Mouse (Mus musculus) C2C12 (cell line): ENCODE data around the gene Hmgb1.

Experiments used
- CTCF ChIP-seq: IDR thresholded peaks from one replicate; pipeline ENCODE4 v1.5.1; 2011; ENCODE audit not compliant: control insufficient read depth, insufficient read depth, insufficient read length
- MYOD1 ChIP-seq: IDR thresholded peaks from one replicate; pipeline ENCODE4 v1.6.1; 2011; ENCODE audit warnings: low read depth; ENCODE audit not compliant: control insufficient read depth, insufficient read length
- MYOG ChIP-seq: IDR thresholded peaks from one replicate; pipeline ENCODE4 v1.6.1; 2011; ENCODE audit not compliant: control insufficient read depth, insufficient read length; ENCODE audit errors: extremely low read depth

DNA sequence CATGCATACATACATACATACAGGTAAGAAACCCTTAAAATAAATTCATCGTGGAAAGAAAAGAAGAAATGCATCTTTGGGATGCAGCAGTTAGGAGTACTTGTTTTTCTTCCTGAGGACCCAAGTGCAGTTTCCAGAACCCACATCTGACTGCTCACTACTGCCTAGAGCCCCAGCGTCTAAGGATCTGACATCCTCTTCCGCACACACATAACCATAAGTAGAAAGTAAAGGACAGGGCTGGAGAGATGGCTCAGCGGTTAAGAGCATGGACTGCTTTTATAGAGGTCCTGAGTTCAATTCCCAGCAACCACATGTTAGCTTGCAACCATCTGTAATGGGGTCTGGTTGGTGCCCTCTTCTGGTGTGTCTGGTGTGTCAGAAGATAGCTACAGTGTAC, 151.9 kb downstream of the Hmgb1 start:
- no peak for TF ChIP-seq MYOD1
- TF ChIP-seq CTCF, result no peak
- no peak for TF ChIP-seq MYOG
